Mouse (Mus musculus) cerebellum, adult 11 months (tissue): ENCODE measurements around the gene Gm10600.
"Not testable (repeated sequence)": the region's sequence is repeated elsewhere in the genome, so short reads cannot be mapped to it uniquely, and the experiment has no call there.

Experiments
- DNase-seq: peaks from one replicate; pipeline ENCODE4 v3.0.0; 2022

Gm10600 gene

GRCm38 (mm10) chr4:42240339-42240738, at the start of gene Gm10600:
Gene Gm10600 (plus strand): TSS chr4:42240639.
- not testable (repeated sequence) for DNase-seq

DNA sequence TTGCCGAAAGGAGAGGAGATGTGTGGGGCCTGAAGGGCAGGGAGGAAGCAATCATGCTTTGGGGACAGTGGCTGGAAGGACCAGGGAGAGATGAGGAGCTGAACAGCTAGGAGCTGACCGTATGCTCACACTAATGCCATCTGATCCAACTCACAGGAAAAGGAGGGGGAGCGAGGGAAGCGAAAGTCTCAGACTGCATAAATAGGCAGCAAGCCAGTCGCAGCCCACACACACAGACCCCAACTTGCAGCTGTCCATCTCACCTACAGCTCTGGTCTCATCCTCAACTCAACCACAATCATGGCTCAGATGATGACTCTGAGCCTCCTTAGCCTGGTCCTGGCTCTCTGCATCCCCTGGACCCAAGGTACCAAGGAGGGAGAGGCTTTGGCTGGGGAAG, 15.0 kb downstream of the Gm10600 start, which contains the start of gene Ccl21b:
Gene Ccl21b, plus strand, starts transcription at position 301 of the 400 bp plus-strand sequence.
- DNase-seq = not testable (repeated sequence)
